Mouse (Mus musculus): ENCODE data around the gene Racgap1. TPM values are rescaled to one million over a fixed set of nuclear protein-coding genes. Genes with fewer than 3 reads are reported as not detected.

The Racgap1 gene
- polyA plus RNA-seq, 1 experiment, result 45.7 TPM

- no peaks in the 10 kb centered on the region for H3K4me1 ChIP-seq (ENCODE audit: control insufficient read depth, insufficient read depth, low read length)
- no peak overlapping the region for H3K4me3 ChIP-seq (ENCODE audit: control insufficient read depth, low read depth, low read length)
- no peaks in the 10 kb centered on the region for H3K27me3 ChIP-seq (ENCODE audit: control insufficient read depth, insufficient read depth, low read length)
- no peak for TF ChIP-seq POLR2A (IDR thresholded peaks at IDR 0.05; ENCODE audit: control insufficient read depth, low read depth, low read length)
- no peak for TF ChIP-seq CTCF (IDR thresholded peaks at IDR 0.05; ENCODE audit: control insufficient read depth, insufficient read depth, insufficient replicate concordance, low read depth, low read length)
- no peak overlapping the region for H3K27ac ChIP-seq (ENCODE audit: control insufficient read depth, insufficient read depth, low read depth, low read length)
- no peaks in the 10 kb centered on the region for H3K36me3 ChIP-seq (ENCODE audit: control insufficient read depth, insufficient read depth, low read length)
These were observed 36.7 kb downstream of the Racgap1 start for GRCm38 (mm10) chr15:99614753-99615152.

GRCm38 (mm10) chr15:99614273-99614672 is 37.2 kb downstream of the Racgap1 start:
- Histone ChIP-seq H3K36me3 (ENCODE audit: control insufficient read depth, insufficient read depth, low read length) (no peaks in the 10 kb centered on the region), H3K4me1 (ENCODE audit: control insufficient read depth, insufficient read depth, low read length) (no peaks in the 10 kb centered on the region), H3K27me3 (ENCODE audit: control insufficient read depth, insufficient read depth, low read length) (no peaks in the 10 kb centered on the region), H3K27ac (ENCODE audit: control insufficient read depth, insufficient read depth, low read depth, low read length) (no peak overlapping the region), H3K4me3 (ENCODE audit: control insufficient read depth, low read depth, low read length) (no peak overlapping the region)
- TF ChIP-seq CTCF (IDR thresholded peaks at IDR 0.05; ENCODE audit: control insufficient read depth, insufficient read depth, insufficient replicate concordance, low read depth, low read length) (no peak), POLR2A (IDR thresholded peaks at IDR 0.05; ENCODE audit: control insufficient read depth, low read depth, low read length) (no peak)

- TF ChIP-seq POLR2A (IDR thresholded peaks at IDR 0.05; ENCODE audit: control insufficient read depth, low read depth, low read length) (no peak), CTCF (IDR thresholded peaks at IDR 0.05; ENCODE audit: control insufficient read depth, insufficient read depth, insufficient replicate concordance, low read depth, low read length) (no peak)
- Histone ChIP-seq H3K27ac (ENCODE audit: control insufficient read depth, insufficient read depth, low read depth, low read length) (no peak overlapping the region), H3K4me1 (ENCODE audit: control insufficient read depth, insufficient read depth, low read length) (no peaks in the 10 kb centered on the region), H3K27me3 (ENCODE audit: control insufficient read depth, insufficient read depth, low read length) (no peaks in the 10 kb centered on the region), H3K36me3 (ENCODE audit: control insufficient read depth, insufficient read depth, low read length) (no peaks in the 10 kb centered on the region), H3K4me3 (ENCODE audit: control insufficient read depth, low read depth, low read length) (no peak overlapping the region)
These were observed 39.9 kb downstream of the Racgap1 start for GRCm38 (mm10) chr15:99611563-99611962.

GRCm38 (mm10) chr15:99608382-99609125 is 42.9 kb downstream of the Racgap1 start:
- Histone ChIP-seq H3K36me3 (ENCODE audit: control insufficient read depth, insufficient read depth, low read length) (no peaks in the 10 kb centered on the region), H3K27me3 (ENCODE audit: control insufficient read depth, insufficient read depth, low read length) (no peaks in the 10 kb centered on the region), H3K27ac (ENCODE audit: control insufficient read depth, insufficient read depth, low read depth, low read length) (no peak overlapping the region), H3K4me3 (ENCODE audit: control insufficient read depth, low read depth, low read length) (no peak overlapping the region), H3K4me1 (ENCODE audit: control insufficient read depth, insufficient read depth, low read length) (no peaks in the 10 kb centered on the region)
- no peak for TF ChIP-seq CTCF (IDR thresholded peaks at IDR 0.05; ENCODE audit: control insufficient read depth, insufficient read depth, insufficient replicate concordance, low read depth, low read length)
- no peak for TF ChIP-seq POLR2A (IDR thresholded peaks at IDR 0.05; ENCODE audit: control insufficient read depth, low read depth, low read length)

GRCm38 (mm10) chr15:99607388-99608113 is 43.9 kb downstream of the Racgap1 start:
- Histone ChIP-seq H3K4me1 (ENCODE audit: control insufficient read depth, insufficient read depth, low read length) (0 out of 2 replicates have a peak, but pooled peaks cover under 1% of the 10 kb centered on the region), H3K27ac (ENCODE audit: control insufficient read depth, insufficient read depth, low read depth, low read length) (no peak overlapping the region), H3K36me3 (ENCODE audit: control insufficient read depth, insufficient read depth, low read length) (no peaks in the 10 kb centered on the region), H3K4me3 (ENCODE audit: control insufficient read depth, low read depth, low read length) (no peak overlapping the region), H3K27me3 (ENCODE audit: control insufficient read depth, insufficient read depth, low read length) (no peaks in the 10 kb centered on the region)
- no peak for TF ChIP-seq POLR2A (IDR thresholded peaks at IDR 0.05; ENCODE audit: control insufficient read depth, low read depth, low read length)
- no peak for TF ChIP-seq CTCF (IDR thresholded peaks at IDR 0.05; ENCODE audit: control insufficient read depth, insufficient read depth, insufficient replicate concordance, low read depth, low read length)

- no peaks in the 10 kb centered on the region for H3K27me3 ChIP-seq (ENCODE audit: control insufficient read depth, insufficient read depth, low read length)
- no peak overlapping the region for H3K27ac ChIP-seq (ENCODE audit: control insufficient read depth, insufficient read depth, low read depth, low read length)
- H3K4me1 ChIP-seq (ENCODE audit: control insufficient read depth, insufficient read depth, low read length), result peaks cover 3% of the 10 kb centered on the region
- H3K36me3 ChIP-seq (ENCODE audit: control insufficient read depth, insufficient read depth, low read length), result no peaks in the 10 kb centered on the region
- no peak overlapping the region for H3K4me3 ChIP-seq (ENCODE audit: control insufficient read depth, low read depth, low read length)
- TF ChIP-seq CTCF (IDR thresholded peaks at IDR 0.05; ENCODE audit: control insufficient read depth, insufficient read depth, insufficient replicate concordance, low read depth, low read length) (no peak), POLR2A (IDR thresholded peaks at IDR 0.05; ENCODE audit: control insufficient read depth, low read depth, low read length) (no peak)
These were observed 44.9 kb downstream of the Racgap1 start for GRCm38 (mm10) chr15:99606515-99606914.

GRCm38 (mm10) chr15:99605595-99605994 is 45.9 kb downstream of the Racgap1 start:
- Histone ChIP-seq H3K27me3 (ENCODE audit: control insufficient read depth, insufficient read depth, low read length) (no peaks in the 10 kb centered on the region), H3K27ac (ENCODE audit: control insufficient read depth, insufficient read depth, low read depth, low read length) (no peak overlapping the region), H3K36me3 (ENCODE audit: control insufficient read depth, insufficient read depth, low read length) (no peaks in the 10 kb centered on the region), H3K4me3 (ENCODE audit: control insufficient read depth, low read depth, low read length) (no peak overlapping the region), H3K4me1 (ENCODE audit: control insufficient read depth, insufficient read depth, low read length) (peaks cover 4% of the 10 kb centered on the region)
- no peak for TF ChIP-seq POLR2A (IDR thresholded peaks at IDR 0.05; ENCODE audit: control insufficient read depth, low read depth, low read length)
- TF ChIP-seq CTCF (IDR thresholded peaks at IDR 0.05; ENCODE audit: control insufficient read depth, insufficient read depth, insufficient replicate concordance, low read depth, low read length), result no peak

All from testis, adult 2 months (tissue).